Mouse (Mus musculus) hindbrain, embryonic 15.5 days (tissue): ENCODE data around the gene Muc3a. TPM values are rescaled to one million over a fixed set of nuclear protein-coding genes. Genes with fewer than 3 reads are reported as not detected.

Experiments used
- ATAC-seq: fragments of 200-750 bp; cut with Nextera tagmentation; 2 replicates; pipeline ENCODE4 v1.8.0; 2017; ENCODE audit warnings: low read depth, moderate number of reproducible peaks, moderate TSS enrichment; ENCODE audit not compliant: low FRiP score
- H3K27ac ChIP-seq: fragments of 300-500 bp; sonication (generic); replicated peaks from 2 replicates; pipeline ENCODE4 v1.5.1; 2015; ENCODE audit warnings: mild to moderate bottlenecking, inconsistent platforms
- H3K27me3 ChIP-seq: fragments of 300-500 bp; sonication (generic); 2 replicates; pipeline ENCODE4 v1.6.1; 2015; ENCODE audit warnings: control low read depth, inconsistent platforms
- H3K36me3 ChIP-seq: fragments of 300-500 bp; sonication (generic); 2 replicates; pipeline ENCODE4 v1.6.1; 2015; ENCODE audit warnings: control low read depth, inconsistent platforms
- H3K4me1 ChIP-seq: fragments of 300-500 bp; sonication (generic); replicated peaks from 2 replicates; pipeline ENCODE4 v1.6.1; 2015; ENCODE audit warnings: control low read depth, inconsistent platforms
- H3K4me2 ChIP-seq: fragments of 300-500 bp; sonication (generic); 2 replicates; pipeline ENCODE4 v1.6.1; 2015; ENCODE audit warnings: moderate library complexity, mild to moderate bottlenecking, inconsistent platforms
- H3K4me3 ChIP-seq: fragments of 300-500 bp; sonication (generic); 2 replicates; pipeline ENCODE4 v1.5.1; 2015; ENCODE audit warnings: mild to moderate bottlenecking, inconsistent platforms
- H3K9ac ChIP-seq: fragments of 300-500 bp; sonication (generic); 2 replicates; pipeline ENCODE4 v1.6.1; 2015; ENCODE audit warnings: inconsistent platforms
- H3K9me3 ChIP-seq: fragments of 300-500 bp; sonication (generic); 2 replicates; pipeline ENCODE4 v1.6.1; 2016; ENCODE audit warnings: control low read depth, inconsistent platforms
- WGBS: fragments of 180-500 bp; shearing (Covaris S2); methylation state at CpG from one replicate; pipeline ENCODE4 v1.1.7; 2015; 5-methylcytosine and 5-hydroxymethylcytosine counted together
- polyA plus RNA-seq: library from polyadenylated mRNA; unstranded; fragments of >200 nt; fragmentation: Nextera tagmentation; extraction: Ambion mirVana; gene quantifications from 2 replicates; pipeline ENCODE4 v1.2.1, GENCODE M21; 2015

Muc3a gene
- polyA plus RNA-seq, result 0.40 and 0.51 TPM in 2 replicates

DNA sequence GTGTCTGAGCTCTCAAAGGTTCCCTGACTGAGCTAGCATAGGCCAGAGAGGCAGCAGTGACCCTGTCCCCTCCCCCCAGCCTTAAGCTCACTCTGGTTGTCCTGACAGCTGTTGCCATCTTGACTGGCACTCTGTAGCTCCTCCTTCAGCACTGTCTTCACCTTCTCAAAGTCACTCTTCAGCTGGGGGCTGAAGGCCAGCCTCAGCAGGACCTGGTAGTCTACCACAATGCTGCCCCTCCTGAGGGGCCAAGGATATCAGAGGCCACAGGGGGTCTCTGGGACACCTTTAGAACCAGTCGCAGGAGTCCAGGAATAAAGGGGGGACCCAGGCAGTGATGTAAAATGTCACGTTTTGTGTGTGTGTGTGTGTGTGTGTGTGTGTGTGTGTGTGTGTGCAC lies at the start of gene Muc3a:
TSS of gene Muc3a (minus strand) at position 101 of the 400 bp plus-strand sequence.
- H3K4me1 ChIP-seq, result no peaks in the 10 kb centered on the region
- H3K9ac ChIP-seq, result no peak within 1 kb of the TSS
- no peaks in the 10 kb centered on the region for H3K9me3 ChIP-seq
- no peak within 1 kb of the TSS for H3K4me3 ChIP-seq
- H3K27ac ChIP-seq, result no peak within 1 kb of the TSS
- no peak for ATAC-seq
- H3K27me3 ChIP-seq, result no peaks in the 10 kb centered on the region
- no peaks in the 10 kb centered on the region for H3K36me3 ChIP-seq
- 88% methylated on average over 2 of the region's 2 CpGs for WGBS
- H3K4me2 ChIP-seq, result no peak within 1 kb of the TSS

DNA sequence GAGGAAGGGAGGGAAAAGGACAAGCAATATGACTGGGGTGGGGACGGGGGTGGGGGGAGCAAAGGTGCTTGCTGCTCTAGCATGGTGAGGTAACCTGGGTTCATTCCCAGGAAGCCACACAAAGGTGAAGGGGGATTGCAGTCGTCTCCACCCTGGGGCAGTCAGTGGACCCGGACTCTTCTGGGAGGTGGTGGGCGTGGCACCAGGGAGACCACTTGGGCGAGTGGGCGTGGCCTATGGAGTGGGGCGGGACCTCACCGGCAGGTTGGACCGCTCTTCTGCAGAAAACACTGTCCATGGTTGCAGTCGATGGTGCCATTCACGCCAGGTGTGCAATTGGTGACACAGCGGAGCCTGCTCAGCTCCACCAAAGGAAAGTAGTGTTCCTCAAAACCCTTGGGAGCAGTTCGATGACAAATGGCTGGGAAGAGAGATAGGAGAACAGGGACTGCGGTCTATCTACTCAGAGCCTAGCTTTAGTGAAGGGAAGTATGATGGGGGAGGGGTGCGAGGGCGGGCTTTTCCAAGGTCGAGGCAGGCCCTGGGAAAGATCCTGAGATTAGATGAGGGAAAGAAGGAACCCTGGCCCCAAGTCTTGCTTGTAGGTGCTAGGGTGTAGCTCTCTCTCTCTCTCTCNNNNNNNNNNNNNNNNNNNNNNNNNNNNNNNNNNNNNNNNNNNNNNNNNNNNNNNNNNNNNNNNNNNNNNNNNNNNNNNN lies 917 bp downstream of the Muc3a start:
- WGBS, result 26% methylated on average over 17 of the region's 17 CpGs
- Histone ChIP-seq H3K27ac (no peak overlapping the region), H3K4me2 (no peak overlapping the region), H3K36me3 (no peaks in the 10 kb centered on the region), H3K27me3 (no peaks in the 10 kb centered on the region), H3K9me3 (no peaks in the 10 kb centered on the region), H3K9ac (no peak overlapping the region), H3K4me3 (no peak overlapping the region), H3K4me1 (no peaks in the 10 kb centered on the region)
- no peak for ATAC-seq

DNA sequence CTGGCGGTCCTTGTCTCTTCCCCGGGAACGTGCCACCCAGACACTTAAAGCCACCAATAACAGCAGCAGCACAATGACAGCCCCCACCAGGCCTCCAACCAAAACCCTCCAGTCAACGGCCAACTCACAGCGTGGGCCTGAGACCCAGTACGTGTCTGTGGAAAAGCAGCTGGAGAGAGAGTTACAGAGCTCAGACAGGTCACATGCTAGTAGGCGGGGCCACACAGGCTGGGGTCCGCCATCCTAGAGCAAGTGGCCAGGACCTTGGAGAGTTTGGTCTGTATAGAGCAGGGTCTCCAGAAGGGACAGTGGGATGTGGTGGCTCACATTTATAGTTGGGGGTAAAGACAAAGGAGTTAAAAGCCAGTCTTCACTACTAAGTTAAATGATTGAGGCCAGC lies 1.5 kb downstream of the Muc3a start:
- no peak overlapping the region for H3K4me3 ChIP-seq
- no peaks in the 10 kb centered on the region for H3K27me3 ChIP-seq
- no peak for ATAC-seq
- H3K4me2 ChIP-seq, result no peak overlapping the region
- no peaks in the 10 kb centered on the region for H3K9me3 ChIP-seq
- H3K36me3 ChIP-seq, result no peaks in the 10 kb centered on the region
- no peaks in the 10 kb centered on the region for H3K4me1 ChIP-seq
- H3K9ac ChIP-seq, result no peak overlapping the region
- WGBS, result 65% methylated on average over 8 of the region's 8 CpGs
- no peak overlapping the region for H3K27ac ChIP-seq

DNA sequence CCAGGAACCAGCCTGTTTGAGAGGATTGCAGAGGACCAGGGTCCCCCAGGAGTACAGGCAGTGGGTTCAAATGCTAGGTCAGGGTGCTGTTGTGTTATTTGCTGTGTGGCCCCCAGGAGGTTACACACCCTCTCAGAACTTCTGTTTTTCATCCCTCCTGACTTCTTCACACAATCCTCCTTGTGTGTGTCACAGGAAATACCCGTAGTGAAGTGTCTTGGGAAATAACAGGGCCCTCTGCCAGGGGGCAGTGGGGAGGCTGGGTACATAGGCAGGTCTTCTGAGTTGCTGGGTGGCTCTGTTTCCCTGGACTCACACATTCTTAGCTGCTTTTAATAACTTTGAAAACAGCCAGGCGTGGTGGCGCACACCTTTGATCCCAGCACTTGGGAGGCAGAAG lies 6.9 kb downstream of the Muc3a start:
- Histone ChIP-seq H3K4me2 (no peak overlapping the region), H3K27me3 (no peaks in the 10 kb centered on the region), H3K4me1 (no peaks in the 10 kb centered on the region), H3K36me3 (no peaks in the 10 kb centered on the region), H3K27ac (no peak overlapping the region), H3K9me3 (no peaks in the 10 kb centered on the region), H3K4me3 (no peak overlapping the region), H3K9ac (no peak overlapping the region)
- no peak for ATAC-seq
- 84% methylated on average over 3 of the region's 3 CpGs for WGBS

DNA sequence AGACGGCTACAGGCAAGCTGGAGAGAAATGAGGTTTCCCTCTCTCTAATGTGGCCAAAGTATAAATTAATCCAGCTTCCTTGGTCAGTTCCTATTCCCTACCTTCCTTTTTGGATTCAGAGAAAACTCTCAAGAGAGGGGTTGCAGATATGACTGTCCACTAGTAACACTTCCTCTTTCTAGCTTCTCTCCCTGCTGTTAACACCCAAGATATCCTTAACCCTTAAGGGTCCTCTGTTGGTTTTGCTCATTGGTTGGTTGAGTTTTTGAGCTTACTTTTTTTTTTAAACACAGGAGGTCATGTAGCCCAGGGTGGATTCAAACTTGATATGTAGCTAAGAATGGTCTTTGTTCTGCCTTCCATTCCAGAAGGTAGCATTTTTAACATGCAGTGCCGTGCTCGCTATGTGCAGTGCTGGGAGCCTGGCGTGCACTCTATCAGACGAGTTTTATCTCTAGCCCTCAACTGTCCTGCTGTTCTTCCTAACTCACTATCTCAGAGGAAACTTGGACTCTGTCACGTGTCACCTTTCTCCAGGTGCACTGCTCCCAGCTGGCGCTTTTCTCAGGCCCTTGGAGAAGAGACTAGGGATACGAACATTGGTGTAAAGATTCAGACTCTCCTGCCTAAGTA lies 17.6 kb downstream of the Muc3a start:
- Histone ChIP-seq H3K36me3 (no peaks in the 10 kb centered on the region), H3K4me3 (no peak overlapping the region), H3K4me2 (no peak overlapping the region), H3K9ac (no peak overlapping the region), H3K27me3 (no peaks in the 10 kb centered on the region), H3K4me1 (0 out of 2 replicates have a peak, but pooled peaks cover under 1% of the 10 kb centered on the region), H3K27ac (no peak overlapping the region), H3K9me3 (no peaks in the 10 kb centered on the region)
- 85% methylated on average over 8 of the region's 8 CpGs for WGBS
- no peak for ATAC-seq

DNA sequence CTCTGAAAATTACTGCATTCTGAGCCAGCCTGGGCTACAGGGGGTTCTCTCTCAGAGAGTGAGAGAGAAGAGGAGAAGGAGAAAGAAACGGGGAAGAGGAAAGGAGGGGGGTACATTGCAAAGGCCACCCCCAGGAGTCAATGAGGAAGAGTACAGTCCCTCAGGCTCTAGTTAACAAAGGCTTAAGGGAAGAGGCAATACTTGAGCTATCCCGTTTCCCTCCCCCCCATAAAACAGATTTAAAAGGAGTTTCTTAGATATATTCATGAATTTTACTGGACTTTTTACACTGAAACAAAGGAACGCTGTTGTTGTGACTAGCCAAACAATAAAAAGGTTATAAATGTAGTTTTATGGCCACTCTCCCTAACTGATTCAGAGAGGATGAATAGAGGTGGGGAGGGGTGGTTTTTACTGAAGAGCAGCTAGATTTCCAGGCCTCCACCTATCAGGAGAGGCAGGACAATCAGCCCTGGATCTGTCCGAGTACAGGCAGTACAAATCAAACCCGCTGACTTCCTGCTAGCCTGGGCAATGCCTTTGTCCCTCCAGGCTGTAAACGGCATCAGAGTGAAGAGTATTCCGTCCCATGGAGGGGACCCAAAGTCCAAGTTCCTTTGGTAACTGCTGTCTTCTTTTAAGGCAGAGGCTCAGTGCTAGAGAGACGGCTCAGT lies 18.8 kb downstream of the Muc3a start:
- no peak overlapping the region for H3K9ac ChIP-seq
- no peak for ATAC-seq
- H3K4me2 ChIP-seq, result no peak overlapping the region
- no peak overlapping the region for H3K27ac ChIP-seq
- no peaks in the 10 kb centered on the region for H3K36me3 ChIP-seq
- 71% methylated on average over 8 of the region's 8 CpGs for WGBS
- peaks cover 5% of the 10 kb centered on the region; the same call in 1 of the 2 replicates for H3K4me1 ChIP-seq
- no peaks in the 10 kb centered on the region for H3K27me3 ChIP-seq
- no peaks in the 10 kb centered on the region for H3K9me3 ChIP-seq
- H3K4me3 ChIP-seq, result no peak overlapping the region

DNA sequence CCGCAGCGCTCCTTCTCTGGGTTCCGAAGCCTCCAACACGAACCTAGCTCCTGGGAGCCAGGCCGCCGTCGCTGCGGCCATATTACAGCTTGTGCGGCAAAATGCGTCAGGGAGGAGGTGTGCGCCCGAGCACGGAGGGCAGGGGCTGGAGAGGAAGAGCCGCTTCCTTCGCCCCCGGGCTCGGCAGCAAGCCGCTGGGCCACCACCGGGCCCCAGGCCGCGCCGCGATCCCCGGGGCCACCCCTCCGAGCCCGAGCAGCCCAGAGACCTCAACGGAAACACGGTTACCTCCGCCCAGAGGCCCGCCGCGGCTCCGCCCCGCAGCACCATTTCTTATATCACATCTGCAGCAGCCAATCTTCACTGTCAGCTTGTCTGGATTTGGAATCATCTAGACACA lies 22.9 kb downstream of the Muc3a start:
- peak overlapping the region; percentile 57 for H3K27ac ChIP-seq
- H3K4me2 ChIP-seq, result peak overlapping the region; percentile 94
- 2% methylated on average over 33 of the region's 34 CpGs for WGBS
- no peaks in the 10 kb centered on the region for H3K9me3 ChIP-seq
- H3K4me1 ChIP-seq, result peaks cover 5% of the 10 kb centered on the region; the same call in 1 of the 2 replicates
- peaks cover 6% of the 10 kb centered on the region; the same call in 1 of the 2 replicates for H3K27me3 ChIP-seq
- peak overlapping the region; percentile 63 for H3K9ac ChIP-seq
- peak overlapping the region; percentile 54 for H3K4me3 ChIP-seq
- ATAC-seq, result peak; percentile 34; the same call in 1 of the 2 replicates
- no peaks in the 10 kb centered on the region for H3K36me3 ChIP-seq

DNA sequence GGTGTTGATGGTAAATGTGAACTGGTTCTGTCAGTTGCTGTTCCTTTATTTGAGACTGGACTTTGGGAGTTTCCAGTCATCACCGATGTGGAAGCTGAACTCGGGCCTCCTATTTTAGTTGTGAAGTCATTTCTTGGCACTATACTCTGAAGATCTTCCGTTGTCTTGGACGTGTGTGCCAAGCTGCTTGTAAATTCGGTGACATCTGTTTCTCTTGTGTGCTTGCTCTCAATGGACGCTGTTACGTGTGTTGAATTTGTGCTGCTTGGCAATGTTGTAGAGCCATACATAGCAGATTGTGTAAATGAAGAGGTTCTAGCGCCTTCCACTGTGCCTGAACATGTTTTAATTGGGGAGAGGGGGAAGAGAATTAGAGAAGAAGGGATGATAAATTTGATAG lies 26.8 kb downstream of the Muc3a start:
- Histone ChIP-seq H3K9ac (no peak overlapping the region), H3K36me3 (no peaks in the 10 kb centered on the region), H3K4me2 (no peak overlapping the region), H3K27me3 (peaks cover 6% of the 10 kb centered on the region; the same call in 1 of the 2 replicates), H3K4me3 (no peak overlapping the region), H3K9me3 (no peaks in the 10 kb centered on the region), H3K27ac (no peak overlapping the region), H3K4me1 (peaks cover 5% of the 10 kb centered on the region; the same call in 1 of the 2 replicates)
- ATAC-seq, result no peak
- WGBS, result 80% methylated on average over 8 of the region's 8 CpGs

DNA sequence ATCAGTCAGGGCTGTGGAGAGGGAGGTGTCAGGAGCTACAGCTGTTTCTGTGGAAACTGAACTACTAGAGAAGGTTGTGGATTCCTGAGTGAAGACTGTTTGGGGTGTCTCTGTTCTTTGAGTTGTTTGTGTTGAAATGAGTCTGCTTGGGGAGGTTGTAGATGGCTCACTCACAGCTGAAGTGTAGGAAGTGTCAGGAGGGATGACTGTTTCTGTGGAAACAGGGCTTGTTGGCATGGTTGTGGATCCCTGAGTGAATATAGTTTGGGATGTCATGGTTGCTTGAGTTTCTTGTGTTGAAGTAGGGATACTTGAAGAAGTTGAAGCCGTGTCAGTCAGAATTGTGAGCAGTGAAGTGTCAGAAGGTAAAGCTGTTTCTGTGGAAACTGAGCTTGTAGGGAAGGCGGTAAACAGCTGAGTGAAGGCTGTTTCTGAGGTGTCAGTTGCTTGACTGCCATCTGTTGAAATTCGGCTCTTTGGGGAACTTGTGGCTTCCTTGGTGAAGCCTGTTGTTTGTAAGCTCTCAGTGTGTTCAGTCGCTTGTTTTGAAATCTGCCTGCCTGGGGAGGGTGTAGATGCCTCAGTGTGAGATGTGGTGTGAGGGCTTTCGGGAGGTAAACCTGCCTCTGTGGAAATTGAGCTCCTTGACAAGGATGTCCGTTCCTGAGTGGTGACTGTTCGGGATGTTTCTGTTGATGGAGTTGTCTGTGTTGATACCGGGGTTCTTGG lies 32.4 kb downstream of the Muc3a start:
- 84% methylated on average over 8 of the region's 8 CpGs for WGBS
- Histone ChIP-seq H3K36me3 (no peaks in the 10 kb centered on the region), H3K4me2 (no peak overlapping the region), H3K4me1 (no peaks in the 10 kb centered on the region), H3K9me3 (no peaks in the 10 kb centered on the region), H3K27ac (no peak overlapping the region), H3K27me3 (no peaks in the 10 kb centered on the region), H3K9ac (no peak overlapping the region), H3K4me3 (no peak overlapping the region)
- no peak for ATAC-seq

DNA sequence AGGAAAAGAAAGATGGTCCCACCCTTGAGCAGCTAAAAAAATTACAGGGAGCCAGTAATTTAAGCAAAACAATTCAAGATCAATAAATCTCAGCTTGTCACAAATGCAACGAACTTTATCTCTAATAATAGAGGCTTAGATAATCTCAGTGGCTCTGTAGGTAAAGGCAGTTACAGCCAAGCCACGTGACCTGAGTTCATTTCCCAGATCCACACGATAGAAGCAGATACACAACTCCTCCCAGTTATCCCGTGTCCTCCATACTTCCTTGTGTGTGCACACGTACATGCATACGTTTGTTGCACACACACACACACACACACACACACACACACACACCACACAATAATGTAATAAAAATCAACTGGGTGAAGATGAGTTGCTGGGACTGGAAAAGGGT lies 38.2 kb downstream of the Muc3a start:
- 84% methylated on average over 6 of the region's 6 CpGs for WGBS
- no peaks in the 10 kb centered on the region for H3K9me3 ChIP-seq
- H3K36me3 ChIP-seq, result no peaks in the 10 kb centered on the region

DNA sequence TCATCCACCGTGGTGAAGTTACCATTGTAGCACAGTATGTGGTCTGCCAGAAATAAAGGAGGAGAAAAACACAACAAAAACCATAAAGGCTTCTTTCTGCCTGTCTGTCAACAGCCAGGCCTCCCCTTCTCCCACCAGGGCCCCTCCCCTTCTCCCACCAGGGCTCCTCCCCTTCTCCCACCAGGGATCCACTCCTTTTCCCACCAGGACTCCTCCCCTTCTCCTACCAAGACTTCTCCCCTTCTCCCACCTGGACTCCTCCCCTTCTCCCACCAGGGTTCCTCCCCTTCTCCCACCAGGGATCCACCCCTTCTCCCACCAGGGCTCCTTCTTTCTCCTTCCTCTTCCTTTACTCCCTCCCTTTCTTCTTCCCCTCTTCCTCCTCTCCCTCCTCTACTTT lies 39.6 kb downstream of the Muc3a start:
- no peak for ATAC-seq
- H3K9ac ChIP-seq, result no peak overlapping the region
- no peak overlapping the region for H3K27ac ChIP-seq

More for the DNA sequence above, 38.2 kb downstream of the Muc3a start:
- Histone ChIP-seq H3K27ac (no peak overlapping the region), H3K4me3 (no peak overlapping the region), H3K4me2 (no peak overlapping the region), H3K4me1 (no peaks in the 10 kb centered on the region), H3K9ac (no peak overlapping the region), H3K27me3 (no peaks in the 10 kb centered on the region)
- no peak for ATAC-seq

DNA sequence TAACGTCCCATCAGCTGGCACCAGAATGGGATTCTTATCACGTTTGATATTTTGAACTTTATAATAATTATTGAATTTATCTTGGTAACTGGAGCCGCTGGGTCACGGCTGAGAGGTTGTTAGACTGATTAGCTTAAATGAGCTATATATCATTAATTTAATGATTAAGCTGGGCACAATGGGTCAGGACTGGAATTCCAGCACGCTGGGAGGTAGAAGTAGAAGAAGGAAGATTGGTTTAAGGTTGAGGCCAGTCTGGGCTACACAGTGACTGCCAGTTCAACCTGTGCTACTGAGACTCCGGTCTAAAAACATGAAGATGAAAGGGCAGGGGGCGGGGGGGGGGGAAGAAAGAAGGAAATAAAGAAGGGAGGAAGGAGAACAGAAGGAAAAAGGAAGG lies 40.7 kb downstream of the Muc3a start:
- no peaks in the 10 kb centered on the region for H3K4me1 ChIP-seq
- H3K36me3 ChIP-seq, result no peaks in the 10 kb centered on the region
- H3K27me3 ChIP-seq, result no peaks in the 10 kb centered on the region
- H3K4me3 ChIP-seq, result no peak overlapping the region
- no peak overlapping the region for H3K9ac ChIP-seq
- WGBS, result 63% methylated on average over 7 of the region's 7 CpGs
- no peak for ATAC-seq
- no peaks in the 10 kb centered on the region for H3K9me3 ChIP-seq
- H3K4me2 ChIP-seq, result no peak overlapping the region
- no peak overlapping the region for H3K27ac ChIP-seq

More for the DNA sequence above, 39.6 kb downstream of the Muc3a start:
- no peaks in the 10 kb centered on the region for H3K9me3 ChIP-seq
- H3K4me3 ChIP-seq, result no peak overlapping the region
- no peaks in the 10 kb centered on the region for H3K36me3 ChIP-seq
- H3K27me3 ChIP-seq, result no peaks in the 10 kb centered on the region
- H3K4me1 ChIP-seq, result no peaks in the 10 kb centered on the region
- H3K4me2 ChIP-seq, result no peak overlapping the region
- WGBS, result 0% methylated on average over 1 of the region's 1 CpGs
